Mouse (Mus musculus): ENCODE measurements at regions not wholly inside any gene's neighbourhood (a gene's known extent, or its start where the extent isn't known, plus 50 kb on each side); places are given as distances from the start of the nearest gene placed in this dataset.

DNA sequence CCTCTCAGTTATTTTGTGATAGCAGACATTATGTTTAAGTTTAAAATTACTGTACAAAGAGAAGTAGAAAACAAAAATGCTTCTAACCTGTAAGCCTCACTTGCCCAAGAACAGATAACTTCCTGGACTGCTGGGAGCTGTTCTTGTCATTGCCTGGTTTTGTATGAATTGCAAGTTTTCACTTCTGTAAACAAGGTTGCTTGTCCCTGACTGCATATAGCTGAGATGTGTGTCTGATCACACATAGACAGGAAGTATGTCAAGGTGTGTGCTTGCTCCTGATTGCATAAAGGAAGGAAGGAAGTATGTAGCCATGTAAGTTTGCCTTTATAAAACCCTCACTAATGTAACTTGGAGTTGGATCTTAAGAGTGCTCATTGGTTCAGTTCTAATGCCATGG lies 118.5 kb upstream of the Xrcc4 start:
- TF ChIP-seq CTCF (conservative IDR thresholded peaks at IDR 0.05; ENCODE audit: insufficient read depth, insufficient read length, low read depth, low read length) (no peak), POLR2A (IDR thresholded peaks at IDR 0.05; ENCODE audit: low read depth, low read length) (no peak)
